Mouse (Mus musculus) kidney, adult 2 months (tissue): ENCODE results near the gene Ncapg.

Source experiments
- CTCF ChIP-seq: fragments of 200-500 bp; conservative IDR thresholded peaks from 2 replicates; pipeline ENCODE4 v1.5.1; 2011; ENCODE audit warnings: low read depth, mild to moderate bottlenecking, control low read depth, low read length, moderate library complexity, mixed read lengths; ENCODE audit not compliant: insufficient read depth, insufficient read length
- POLR2A ChIP-seq: fragments of 200-500 bp; IDR thresholded peaks from one replicate; pipeline ENCODE4 v1.6.1; 2011; ENCODE audit warnings: low read depth, low read length, control low read depth

DNA sequence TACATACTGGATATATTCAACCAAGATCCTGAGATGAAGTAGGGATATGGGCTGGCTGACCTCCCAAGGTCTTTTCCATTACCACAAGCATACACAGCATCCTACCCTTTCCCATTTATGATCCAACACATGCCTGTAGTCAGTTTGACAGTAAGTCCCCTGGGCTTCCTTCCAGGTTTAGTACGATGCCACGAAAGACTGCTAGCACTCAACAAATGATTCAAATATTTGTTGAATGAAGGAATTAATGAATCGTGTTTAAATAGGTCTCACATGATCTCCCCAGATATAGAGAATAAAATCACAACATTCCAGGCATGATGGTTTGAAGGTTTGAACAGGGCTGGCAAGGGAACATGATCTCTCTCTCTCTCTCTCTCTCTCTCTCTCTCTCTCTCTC, 31.3 kb upstream of the Ncapg start:
- no peak for TF ChIP-seq CTCF
- TF ChIP-seq POLR2A, result no peak
